Comparison of ENCODE assay signal across 8 mouse cellular contexts in the genomic region with DNA sequence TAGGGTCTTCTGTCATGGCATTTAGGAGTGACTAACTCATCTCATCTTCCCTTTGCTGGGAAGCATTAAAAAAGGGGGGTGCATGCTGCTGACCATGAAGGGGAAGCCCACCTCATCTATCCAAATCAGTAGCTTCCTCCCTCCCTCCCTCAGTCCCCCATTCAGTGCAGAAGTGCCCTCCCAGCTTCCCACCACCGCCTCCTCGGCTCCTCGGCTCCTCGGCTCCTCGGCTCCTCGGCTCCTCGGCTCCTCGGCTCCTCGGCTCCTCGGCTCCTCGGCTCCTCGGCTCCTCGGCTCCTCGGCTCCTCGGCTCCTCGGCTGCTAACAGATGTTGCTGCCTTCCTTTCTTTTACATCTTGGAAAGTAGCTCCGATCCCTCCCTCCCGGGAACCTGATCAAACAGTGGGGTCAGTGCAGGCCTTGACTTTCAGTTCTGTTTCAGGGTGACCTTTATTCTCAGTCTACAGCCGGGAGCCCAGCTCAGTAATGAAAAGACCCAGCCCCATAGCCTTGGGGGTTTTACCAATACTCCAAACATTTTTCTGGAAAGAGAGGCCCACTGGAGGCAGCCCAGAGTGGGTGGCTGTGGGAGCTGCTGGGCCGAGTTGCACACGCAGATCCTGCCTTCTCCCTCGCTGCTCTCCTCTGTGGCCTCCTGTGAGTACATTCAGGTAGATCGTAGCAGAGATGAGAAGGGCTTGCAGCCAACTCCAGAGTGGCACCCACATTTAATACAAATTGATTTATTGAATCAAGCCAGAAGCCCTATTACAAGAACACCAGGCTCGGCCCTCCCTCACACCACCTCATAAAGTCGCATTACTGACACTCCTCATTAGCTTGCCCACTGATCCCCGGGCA.
DNase-seq lines count a peak whose midpoint lies in the region; ATAC-seq and TF ChIP-seq lines count a peak whose summit lies in the region.

No protein-coding gene starts in this region.

- peak; percentile 95 for DNase-seq in heart, adult 11 months
- DNase-seq in heart, adult 8-10 months (ENCODE audit: low spot score) = no peak
- DNase-seq in c-Kit-positive CD71-negative TER-119-negative erythroid progenitor cells, embryonic 14.5 days (ENCODE audit: low read depth) = peak; percentile 14
- peak; percentile 63 for DNase-seq in fibroblast of lung, adult 2 months (ENCODE audit: low read depth)
- DNase-seq in limb, embryonic 10.5 days (ENCODE audit: low spot score) = peak; percentile 78
- DNase-seq in midbrain, postnatal 0 days (ENCODE audit: low spot score) = peak; percentile 68
- no peak for DNase-seq in thymus, postnatal 10 days (ENCODE audit: low spot score in 2 of 2)

- H3K27me3 ChIP-seq in heart, embryonic 16.5 days (ENCODE audit: control insufficient read depth, insufficient read depth, low read length) = no peaks in the 10 kb centered on the region
- H3K27me3 ChIP-seq in limb, embryonic 10.5 days (ENCODE audit: low read depth, poor library complexity, severe bottlenecking) = no peaks in the 10 kb centered on the region
- H3K27me3 ChIP-seq in midbrain, postnatal 0 days (ENCODE audit: insufficient read depth, low read length) = no peaks in the 10 kb centered on the region

- H3K9ac ChIP-seq in heart, embryonic 16.5 days (ENCODE audit: low read length) = peak overlapping the region; percentile 73
- H3K9ac ChIP-seq in midbrain, postnatal 0 days (replicated peaks; ENCODE audit: low read length, poor library complexity, severe bottlenecking) = peak overlapping the region; percentile 14; the same call in 1 of the 2 replicates

- peak overlapping the region; percentile 43 for H3K4me3 ChIP-seq in heart, embryonic 16.5 days (ENCODE audit: low read length)
- peak overlapping the region; percentile 46 for H3K4me3 ChIP-seq in limb, embryonic 10.5 days
- no peak overlapping the region for H3K4me3 ChIP-seq in midbrain, postnatal 0 days (ENCODE audit: low read depth, low read length)

- ATAC-seq in heart, embryonic 16.5 days (replicated peaks; ENCODE audit: extremely low read depth, insufficient read depth, low FRiP score) = peak; percentile 30
- ATAC-seq in midbrain, postnatal 0 days (ENCODE audit: low FRiP score) = peak; percentile 3; the same call in 1 of the 2 replicates

- TF ChIP-seq CTCF in midbrain, postnatal 0 days (IDR thresholded peaks at IDR 0.05) = no peak

- no peaks in the 10 kb centered on the region for H3K9me3 ChIP-seq in heart, embryonic 16.5 days (replicated peaks; ENCODE audit: control insufficient read depth, low read length)
- no peaks in the 10 kb centered on the region for H3K9me3 ChIP-seq in limb, embryonic 10.5 days (replicated peaks)
- H3K9me3 ChIP-seq in midbrain, postnatal 0 days (ENCODE audit: low read length) = no peaks in the 10 kb centered on the region

- peak overlapping the region; percentile 63 for H3K4me2 ChIP-seq in heart, embryonic 16.5 days (ENCODE audit: low read depth, low read length)
- H3K4me2 ChIP-seq in midbrain, postnatal 0 days (ENCODE audit: low read depth, low read length, poor library complexity, severe bottlenecking) = peak overlapping the region; percentile 20

- H3K36me3 ChIP-seq in heart, embryonic 16.5 days (ENCODE audit: control insufficient read depth, insufficient read depth) = no peaks in the 10 kb centered on the region
- H3K36me3 ChIP-seq in limb, embryonic 10.5 days = no peaks in the 10 kb centered on the region
- H3K36me3 ChIP-seq in midbrain, postnatal 0 days (ENCODE audit: insufficient read depth, low read length) = 0 out of 2 replicates have a peak, but pooled peaks cover 3% of the 10 kb centered on the region

- peak overlapping the region; percentile 77 for H3K27ac ChIP-seq in heart, embryonic 16.5 days (ENCODE audit: low read length)
- H3K27ac ChIP-seq in limb, embryonic 10.5 days = peak overlapping the region; percentile 92
- H3K27ac ChIP-seq in midbrain, postnatal 0 days (ENCODE audit: low read depth, low read length) = peak overlapping the region; percentile 77

- peaks cover 47% of the 10 kb centered on the region for H3K4me1 ChIP-seq in heart, embryonic 16.5 days (ENCODE audit: control insufficient read depth, insufficient read depth, low read length)
- H3K4me1 ChIP-seq in limb, embryonic 10.5 days = peaks cover 93% of the 10 kb centered on the region
- peaks cover 29% of the 10 kb centered on the region for H3K4me1 ChIP-seq in midbrain, postnatal 0 days (ENCODE audit: insufficient read depth, low read length)

- WGBS in heart, embryonic 16.5 days = 19% methylated on average over 26 of the region's 26 CpGs
- 3% methylated on average over 26 of the region's 26 CpGs for WGBS in limb, embryonic 10.5 days
- 4% methylated on average over 19 of the region's 26 CpGs for WGBS in midbrain, postnatal 0 days

Comparison
In these comparisons a context has a peak if more than half of its experiments do, and no peak if none do; other contexts are left out.
1. DNase-seq: peak in heart, adult 11 months (single experiment), c-Kit-positive CD71-negative TER-119-negative erythroid progenitor cells, embryonic 14.5 days (single experiment), fibroblast of lung, adult 2 months (single experiment), limb, embryonic 10.5 days (single experiment) and midbrain, postnatal 0 days (single experiment); none in heart, adult 8-10 months (single experiment) and thymus, postnatal 10 days (0 of 2).
2. Peak in every context shown above with its lines, with median percentiles within 50 percentile points of each other: H3K27ac ChIP-seq.